Mouse (Mus musculus) fibroblast of lung, adult 2 months (primary cell): ENCODE results near the gene Wfdc1.

Experiments
- DNase-seq: peaks from one replicate; pipeline ENCODE4 v3.0.0-alpha.2; 2011; ENCODE audit warnings: low read depth

Wfdc1 gene

DNA sequence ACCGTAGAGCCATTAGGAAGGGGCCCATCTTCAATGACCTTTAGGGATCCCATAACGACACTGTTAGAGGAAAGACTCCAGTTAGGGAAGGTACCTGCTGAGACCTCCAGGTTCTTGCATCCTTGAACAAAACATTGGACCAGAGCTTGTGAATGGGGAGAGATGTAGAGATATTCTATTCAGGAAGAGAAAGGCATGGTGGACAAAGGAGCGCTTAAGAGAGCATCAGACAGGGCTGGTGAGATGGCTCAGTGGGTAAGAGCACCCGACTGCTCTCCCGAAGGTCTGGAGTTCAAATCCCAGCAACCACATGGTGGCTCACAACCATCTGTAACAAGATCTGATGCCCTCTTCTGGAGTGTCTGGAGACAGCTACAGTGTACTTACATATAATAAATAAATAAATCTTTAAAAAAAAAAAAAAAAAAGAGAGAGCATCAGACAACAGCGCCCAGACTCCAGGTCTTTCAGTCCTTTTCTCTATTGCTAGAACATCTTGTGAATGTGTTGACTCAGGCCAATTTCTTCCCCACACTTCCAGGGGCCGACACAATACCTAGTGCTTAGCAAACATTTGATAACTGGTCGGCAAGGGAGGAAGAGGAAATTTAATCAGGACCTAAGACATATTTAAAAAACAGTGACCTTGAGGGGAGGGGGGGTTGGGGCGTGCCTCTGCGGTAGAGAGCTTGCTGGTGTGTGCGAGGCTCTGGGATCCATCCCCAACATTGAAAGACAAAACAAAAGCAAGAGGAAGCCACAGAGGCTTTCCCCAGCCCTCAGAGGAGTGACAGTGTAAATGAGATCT lies 71.1 kb downstream of the Wfdc1 start:
- DNase-seq, result no peak
